17 mouse cellular contexts compared by ENCODE assay signal in genomic region chr19:53320264-53321110, GRCm38 (mm10). TPM values are rescaled to one million over a fixed set of nuclear protein-coding genes. Genes with fewer than 3 reads are reported as not detected.
DNase-seq lines count a peak whose midpoint lies in the region; ATAC-seq and TF ChIP-seq lines count a peak whose summit lies in the region.
"Had no signal": no experiment of that assay in that cellular context is flagged by ENCODE, and none has a peak within 500 bp of the region (broad histone marks: within the 10 kb centered on the region; RNA-seq: fewer than 3 reads in every experiment).

No protein-coding gene starts in this region.

- H3K27ac ChIP-seq in heart, embryonic 11.5 days (ENCODE audit: low read depth, low read length), result no peak overlapping the region
- no peak overlapping the region for H3K27ac ChIP-seq in liver, embryonic 11.5 days (ENCODE audit: low read depth, low read length)
- peak overlapping the region; percentile 73 for H3K27ac ChIP-seq in intestine, embryonic 16.5 days (ENCODE audit: low read length)
- H3K27ac ChIP-seq in small intestine, adult 2 months (ENCODE audit: insufficient read depth, low read depth, low read length), result peak overlapping the region; percentile 34; the same call in 1 of the 2 replicates
- H3K27ac ChIP-seq: embryonic facial prominence, embryonic 12.5 days; forebrain, embryonic 12.5 days; limb, embryonic 12.5 days had no signal

- WGBS in heart, embryonic 11.5 days (ENCODE audit: insufficient replicate concordance), result 55% methylated on average over 9 of the region's 9 CpGs
- WGBS in liver, embryonic 11.5 days, result 62% methylated on average over 9 of the region's 9 CpGs
- 66% methylated on average over 9 of the region's 9 CpGs for WGBS in intestine, embryonic 16.5 days
- WGBS in small intestine, adult 2 months, result 71% methylated on average over 9 of the region's 9 CpGs

- ATAC-seq in heart, embryonic 11.5 days (replicated peaks; ENCODE audit: insufficient number of reproducible peaks, low FRiP score, low TSS enrichment), result no peak
- ATAC-seq in liver, embryonic 11.5 days (replicated peaks; ENCODE audit: low FRiP score), result no peak
- ATAC-seq in intestine, embryonic 16.5 days, result peak; percentile 32
- ATAC-seq: inflammation-experienced regulatory T-cells, adult 6 months had no signal

- H3K4me3 ChIP-seq in heart, embryonic 11.5 days (ENCODE audit: low read depth, low read length), result no peak overlapping the region
- H3K4me3 ChIP-seq in liver, embryonic 11.5 days (ENCODE audit: low read depth, low read length), result no peak overlapping the region
- H3K4me3 ChIP-seq in intestine, embryonic 16.5 days (ENCODE audit: low read length), result no peak overlapping the region
- H3K4me3 ChIP-seq in small intestine, adult 2 months (ENCODE audit: low read depth, low read length), result no peak overlapping the region
- H3K4me3 ChIP-seq: embryonic facial prominence, embryonic 12.5 days; forebrain, embryonic 12.5 days; limb, embryonic 12.5 days had no signal

- no peaks in the 10 kb centered on the region for H3K27me3 ChIP-seq in heart, embryonic 11.5 days (ENCODE audit: control insufficient read depth, insufficient read depth, low read length)
- H3K27me3 ChIP-seq in liver, embryonic 11.5 days (replicated peaks; ENCODE audit: control insufficient read depth, insufficient read depth, low read length), result no peaks in the 10 kb centered on the region
- no peaks in the 10 kb centered on the region for H3K27me3 ChIP-seq in intestine, embryonic 16.5 days (replicated peaks; ENCODE audit: control insufficient read depth, insufficient read depth, low read length)
- H3K27me3 ChIP-seq in small intestine, adult 2 months (ENCODE audit: control insufficient read depth, insufficient read depth, low read length), result no peaks in the 10 kb centered on the region
- H3K27me3 ChIP-seq: embryonic facial prominence, embryonic 12.5 days; forebrain, embryonic 12.5 days; limb, embryonic 12.5 days had no signal

- TF ChIP-seq CTCF in small intestine, adult 2 months (IDR thresholded peaks at IDR 0.05; ENCODE audit: extremely low read depth, insufficient read length, insufficient replicate concordance, low read depth, low read length), result no peak

- no peak overlapping the region for H3K4me2 ChIP-seq in heart, embryonic 11.5 days
- no peak overlapping the region for H3K4me2 ChIP-seq in liver, embryonic 11.5 days
- H3K4me2 ChIP-seq in intestine, embryonic 16.5 days (ENCODE audit: low read depth, low read length), result no peak overlapping the region
- H3K4me2 ChIP-seq: embryonic facial prominence, embryonic 12.5 days; forebrain, embryonic 12.5 days; limb, embryonic 12.5 days had no signal

- H3K9ac ChIP-seq in heart, embryonic 11.5 days (ENCODE audit: low read depth, low read length), result no peak overlapping the region
- no peak overlapping the region for H3K9ac ChIP-seq in liver, embryonic 11.5 days (ENCODE audit: low read depth, low read length)
- peak overlapping the region; percentile 43 for H3K9ac ChIP-seq in intestine, embryonic 16.5 days (ENCODE audit: low read depth, low read length)
- H3K9ac ChIP-seq: embryonic facial prominence, embryonic 12.5 days; forebrain, embryonic 12.5 days; limb, embryonic 12.5 days had no signal

- H3K36me3 ChIP-seq in heart, embryonic 11.5 days (ENCODE audit: control insufficient read depth, insufficient read depth, low read length), result no peaks in the 10 kb centered on the region
- H3K36me3 ChIP-seq in liver, embryonic 11.5 days (ENCODE audit: control insufficient read depth, insufficient read depth, low read length), result no peaks in the 10 kb centered on the region
- H3K36me3 ChIP-seq in intestine, embryonic 16.5 days (ENCODE audit: control insufficient read depth, insufficient read depth, low read length), result no peaks in the 10 kb centered on the region
- no peaks in the 10 kb centered on the region; the same call in 1 of the 2 replicates for H3K36me3 ChIP-seq in small intestine, adult 2 months (ENCODE audit: control insufficient read depth, insufficient read depth, low read length)
- H3K36me3 ChIP-seq: embryonic facial prominence, embryonic 12.5 days; forebrain, embryonic 12.5 days had no signal

- TF ChIP-seq POLR2A in small intestine, adult 2 months (IDR thresholded peaks at IDR 0.05; ENCODE audit: low read depth, low read length), result no peak

- DNase-seq in heart, adult 11 months, result peak; percentile 94
- DNase-seq in liver, result peak; percentile 49
- DNase-seq in liver, embryonic 11.5 days (ENCODE audit: low spot score), result no peak
- DNase-seq in lung, postnatal 10 days, result no peak
- DNase-seq in layer of hippocampus, adult 9-10 months (ENCODE audit: low spot score), result no peak
- DNase-seq: adrenal gland, postnatal 36 days; cerebellum, postnatal 36 days; retina, postnatal 1 day; thymus, adult 18-20 months had no signal

- H3K9me3 ChIP-seq in heart, embryonic 11.5 days (replicated peaks; ENCODE audit: control insufficient read depth, low read length), result no peaks in the 10 kb centered on the region
- no peaks in the 10 kb centered on the region for H3K9me3 ChIP-seq in liver, embryonic 11.5 days (ENCODE audit: control insufficient read depth, low read length)
- no peaks in the 10 kb centered on the region for H3K9me3 ChIP-seq in intestine, embryonic 16.5 days (ENCODE audit: control insufficient read depth, low read length)
- H3K9me3 ChIP-seq: embryonic facial prominence, embryonic 12.5 days; forebrain, embryonic 12.5 days; G1E; limb, embryonic 12.5 days had no signal

- H3K4me1 ChIP-seq in heart, embryonic 11.5 days (ENCODE audit: control insufficient read depth, insufficient read depth, low read length), result peaks cover 22% of the 10 kb centered on the region
- peaks cover 23% of the 10 kb centered on the region for H3K4me1 ChIP-seq in liver, embryonic 11.5 days (replicated peaks; ENCODE audit: control insufficient read depth, insufficient read depth, low read length)
- peaks cover 36% of the 10 kb centered on the region for H3K4me1 ChIP-seq in intestine, embryonic 16.5 days (ENCODE audit: control insufficient read depth, insufficient read depth, low read length)
- peaks cover 38% of the 10 kb centered on the region for H3K4me1 ChIP-seq in small intestine, adult 2 months (ENCODE audit: control insufficient read depth, insufficient read depth, insufficient read length, low read length)

RNA-seq across cellular contexts. Expression of gene Mxi1, which starts 10.2 kb away (rescaled TPM):
- 33.1 and 36.6 TPM in 2 replicates for polyA plus RNA-seq in heart, embryonic 11.5 days (2014; fragmentation: Nextera tagmentation; extraction: Ambion mirVana)
- polyA plus RNA-seq in liver, embryonic 11.5 days (2014; fragmentation: Nextera tagmentation; extraction: Ambion mirVana), result 34.3 and 42.6 TPM in 2 replicates
- 10.3 and 12.9 TPM in 2 replicates for polyA plus RNA-seq in intestine, embryonic 16.5 days (2015; fragmentation: Nextera tagmentation; extraction: Ambion mirVana)
- 30.7 and 66.0 TPM in 2 replicates for polyA plus RNA-seq in small intestine, adult 2 months (2012; rRNA removed)

RNA-seq across cellular contexts. Expression of gene Gm10197, which starts 51.1 kb away (rescaled TPM):
- 2.1 and 3.5 TPM in 2 replicates for polyA plus RNA-seq in heart, embryonic 11.5 days (2014; fragmentation: Nextera tagmentation; extraction: Ambion mirVana)
- 3.3 TPM in 1 of 2 replicates, not detected in the other for polyA plus RNA-seq in liver, embryonic 11.5 days (2014; fragmentation: Nextera tagmentation; extraction: Ambion mirVana)
- not detected in 2 replicates for polyA plus RNA-seq in intestine, embryonic 16.5 days (2015; fragmentation: Nextera tagmentation; extraction: Ambion mirVana)
- polyA plus RNA-seq in small intestine, adult 2 months (2012; rRNA removed), result not detected in 2 replicates
- polyA plus RNA-seq: embryonic facial prominence, embryonic 12.5 days; G1E; inflammation-experienced regulatory T-cells, adult 6 months; limb, embryonic 12.5 days had no signal

Comparison
In these comparisons a context has a peak if more than half of its experiments do, and no peak if none do; other contexts are left out.
1. DNase-seq: peak in heart, adult 11 months (single experiment) and liver (single experiment); none in liver, embryonic 11.5 days (single experiment), lung, postnatal 10 days (single experiment) and layer of hippocampus, adult 9-10 months (single experiment).
2. H3K27ac ChIP-seq: peak in intestine, embryonic 16.5 days (single experiment) and small intestine, adult 2 months (single experiment); none in heart, embryonic 11.5 days (single experiment) and liver, embryonic 11.5 days (single experiment).